Mouse (Mus musculus): ENCODE data around the gene Mrpl42.

DNA sequence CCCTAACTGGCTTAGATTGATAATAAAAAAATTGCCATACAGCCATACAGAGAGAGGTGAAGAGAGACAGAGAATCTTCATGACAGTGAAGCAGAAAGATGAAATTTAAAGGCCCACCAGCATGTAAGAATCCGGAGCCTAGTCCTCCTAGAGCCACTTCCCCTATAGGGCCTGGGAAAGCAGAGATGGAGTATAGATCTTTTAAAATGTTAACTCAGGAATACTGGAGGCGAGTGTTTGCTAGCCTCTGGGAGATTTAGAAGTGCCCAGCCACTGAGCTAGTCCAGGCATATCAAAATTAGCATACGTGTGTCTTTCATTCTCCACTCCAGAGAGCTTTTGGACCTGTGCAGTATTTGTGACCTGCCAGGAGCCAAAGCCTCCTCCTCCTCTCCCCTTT, 7.5 kb upstream of the Mrpl42 start:
- TF ChIP-seq CTCF (IDR thresholded peaks at IDR 0.05; ENCODE audit: low read depth, low read length) = no peak
- no peak for TF ChIP-seq POLR2AphosphoS5 (IDR thresholded peaks at IDR 0.05; ENCODE audit: insufficient replicate concordance, low read depth, low read length)
- no peak for TF ChIP-seq GATA1 (IDR thresholded peaks at IDR 0.05; ENCODE audit: borderline replicate concordance, low read length)
- no peak for TF ChIP-seq TAL1 (conservative IDR thresholded peaks at IDR 0.05; ENCODE audit: low read depth, low read length)
